Mouse (Mus musculus) MEL (cell line): ENCODE measurements around the gene Gm10309. TPM values are rescaled to one million over a fixed set of nuclear protein-coding genes. Genes with fewer than 3 reads are reported as not detected.

ENCODE experiments used
- DNase-seq: peaks from one replicate; pipeline ENCODE4 v3.0.0; 2011; ENCODE audit warnings: low read depth, low spot score
- H3K27ac ChIP-seq: 2 replicates; pipeline ENCODE4 v1.5.1; 2012; ENCODE audit warnings: low read depth, mild to moderate bottlenecking, control low read depth, low read length, moderate library complexity; ENCODE audit not compliant: control insufficient read depth
- H3K27me3 ChIP-seq, 2 experiments: fragments of 150-350 bp in 1 of 2; sonication (generic) in 1 of 2; 2 replicates each; pipeline ENCODE4 v1.6.1; 2012; ENCODE audit warnings: low read length in 2 of 2, mild to moderate bottlenecking in 2 of 2, improper control_type of control experiment in 1 of 2, moderate library complexity in 1 of 2; ENCODE audit not compliant: insufficient read depth in 2 of 2, control insufficient read depth in 1 of 2
- H3K36me3 ChIP-seq, 2 experiments: 2 replicates each; pipeline ENCODE4 v1.6.1; 2012 to 2014; ENCODE audit warnings: low read length in 2 of 2, improper control_type of control experiment in 1 of 2, inconsistent platforms in 1 of 2, mild to moderate bottlenecking in 1 of 2; ENCODE audit not compliant: insufficient read depth in 2 of 2, control insufficient read depth in 1 of 2
- H3K4me1 ChIP-seq, 2 experiments: fragments of 150-350 bp in 1 of 2; sonication (generic) in 1 of 2; 2 replicates each; pipeline ENCODE4 v1.6.1; 2012; ENCODE audit warnings: low read length in 2 of 2, improper control_type of control experiment in 1 of 2, mild to moderate bottlenecking in 1 of 2; ENCODE audit not compliant: insufficient read depth in 2 of 2, control insufficient read depth in 1 of 2
- H3K4me3 ChIP-seq, 2 experiments: fragments of 150-350 bp in 1 of 2; sonication (generic) in 1 of 2; 2 replicates each; pipeline ENCODE4 v1.5.1; 2012; ENCODE audit warnings: low read depth in 2 of 2, low read length in 2 of 2, mild to moderate bottlenecking in 2 of 2, moderate library complexity in 2 of 2, control low read depth in 1 of 2, improper control_type of control experiment in 1 of 2; ENCODE audit not compliant: control insufficient read depth in 1 of 2, insufficient read depth in 1 of 2
- H3K79me2 ChIP-seq: 2 replicates; pipeline ENCODE4 v1.6.1; 2012; ENCODE audit warnings: mild to moderate bottlenecking, low read length, moderate library complexity; ENCODE audit not compliant: control insufficient read depth, poor library complexity, insufficient read depth
- H3K9ac ChIP-seq: 2 replicates; pipeline ENCODE4 v1.6.1; 2012; ENCODE audit warnings: low read depth, mild to moderate bottlenecking, control low read depth, low read length, moderate library complexity; ENCODE audit not compliant: control insufficient read depth, poor library complexity, severe bottlenecking
- H3K9me3 ChIP-seq: fragments of 150-350 bp; sonication (generic); replicated peaks from 2 replicates; pipeline ENCODE4 v1.6.1; 2012; ENCODE audit warnings: mild to moderate bottlenecking, low read length, improper control_type of control experiment, moderate library complexity; ENCODE audit not compliant: insufficient read depth
- BHLHE40 ChIP-seq: IDR thresholded peaks from 2 replicates; pipeline ENCODE4 v1.6.1; 2012; ENCODE audit warnings: low read depth, mild to moderate bottlenecking, inconsistent platforms, low read length, improper control_type of control experiment, borderline replicate concordance
- CHD1 ChIP-seq: IDR thresholded peaks from 2 replicates; pipeline ENCODE4 v1.6.1; 2012; ENCODE audit warnings: low read depth, mild to moderate bottlenecking, inconsistent platforms, low read length, improper control_type of control experiment
- GABPA ChIP-seq: IDR thresholded peaks from 2 replicates; pipeline ENCODE4 v1.6.1; 2012; ENCODE audit warnings: low read depth, mild to moderate bottlenecking, inconsistent platforms, low read length, improper control_type of control experiment, moderate library complexity
- JUND ChIP-seq: IDR thresholded peaks from 2 replicates; pipeline ENCODE4 v1.6.1; 2011; ENCODE audit warnings: low read depth, mild to moderate bottlenecking, improper control_type of control experiment, low read length
- KAT2A ChIP-seq: conservative IDR thresholded peaks from 2 replicates; pipeline ENCODE4 v1.6.1; 2012; ENCODE audit warnings: low read depth, low read length, improper control_type of control experiment, inconsistent platforms
- MAFK ChIP-seq: IDR thresholded peaks from 2 replicates; pipeline ENCODE4 v1.6.1; 2011; ENCODE audit warnings: low read depth, mild to moderate bottlenecking, low read length, improper control_type of control experiment, borderline replicate concordance
- MAZ ChIP-seq: IDR thresholded peaks from 2 replicates; pipeline ENCODE4 v1.6.1; 2012; ENCODE audit warnings: low read depth, mild to moderate bottlenecking, inconsistent platforms, low read length, improper control_type of control experiment
- MEF2A ChIP-seq: IDR thresholded peaks from 2 replicates; pipeline ENCODE4 v1.6.1; 2014; ENCODE audit warnings: low read depth, mild to moderate bottlenecking, inconsistent platforms, low read length, improper control_type of control experiment; ENCODE audit not compliant: poor library complexity, insufficient replicate concordance, severe bottlenecking; ENCODE audit errors: extremely low read depth
- MYB ChIP-seq: IDR thresholded peaks from 2 replicates; pipeline ENCODE4 v1.6.1; 2011; ENCODE audit warnings: mild to moderate bottlenecking, low read depth, low read length, improper control_type of control experiment
- NELFE ChIP-seq: IDR thresholded peaks from 2 replicates; pipeline ENCODE4 v1.6.1; 2011; ENCODE audit warnings: low read depth, low read length, improper control_type of control experiment
- NRF1 ChIP-seq: IDR thresholded peaks from 2 replicates; pipeline ENCODE4 v1.6.1; 2014; ENCODE audit warnings: low read depth, mild to moderate bottlenecking, inconsistent platforms, low read length, improper control_type of control experiment, moderate library complexity; ENCODE audit not compliant: poor library complexity, insufficient read depth, severe bottlenecking
- RAD21 ChIP-seq: IDR thresholded peaks from 2 replicates; pipeline ENCODE4 v1.6.1; 2011; ENCODE audit warnings: mild to moderate bottlenecking, low read depth, low read length, improper control_type of control experiment
- RCOR1 ChIP-seq: IDR thresholded peaks from 2 replicates; pipeline ENCODE4 v1.6.1; 2012; ENCODE audit warnings: low read depth, mild to moderate bottlenecking, inconsistent platforms, low read length, improper control_type of control experiment
- SMC3 ChIP-seq: IDR thresholded peaks from 2 replicates; pipeline ENCODE4 v1.6.1; 2011; ENCODE audit warnings: low read depth, low read length, improper control_type of control experiment
- UBTF ChIP-seq: IDR thresholded peaks from 2 replicates; pipeline ENCODE4 v1.6.1; 2012; ENCODE audit warnings: low read depth, mild to moderate bottlenecking, inconsistent platforms, low read length, improper control_type of control experiment, moderate library complexity, borderline replicate concordance; ENCODE audit not compliant: insufficient read depth
- USF2 ChIP-seq, 2 experiments: IDR thresholded peaks; 2 replicates each; pipeline ENCODE4 v1.6.1; 2011 to 2012; ENCODE audit warnings: improper control_type of control experiment in 2 of 2, low read length in 2 of 2, borderline replicate concordance in 1 of 2, inconsistent platforms in 1 of 2, low read depth in 1 of 2, mild to moderate bottlenecking in 1 of 2; ENCODE audit not compliant: insufficient read depth in 1 of 2
- ZKSCAN1 ChIP-seq: IDR thresholded peaks from 2 replicates; pipeline ENCODE4 v1.6.1; 2012; ENCODE audit warnings: low read depth, mild to moderate bottlenecking, inconsistent platforms, low read length, improper control_type of control experiment, moderate library complexity
- ZMIZ1 ChIP-seq: IDR thresholded peaks from 2 replicates; pipeline ENCODE4 v1.6.1; 2012; ENCODE audit warnings: low read depth, mild to moderate bottlenecking, inconsistent platforms, low read length, improper control_type of control experiment, moderate library complexity
- ZNF384 ChIP-seq: IDR thresholded peaks from 2 replicates; pipeline ENCODE4 v1.6.1; 2012; ENCODE audit warnings: low read depth, mild to moderate bottlenecking, inconsistent platforms, low read length, improper control_type of control experiment
- polyA plus RNA-seq, 2 experiments: library from polyadenylated mRNA; stranded (reverse) in 1 of 2; unstranded in 1 of 2; fragments of >175 nt in 1 of 2; fragments of >200 nt in 1 of 2; gene quantifications; 2 replicates each; pipeline versions ENCODE4 v1.2.1 to v1.2.4; 2012; ENCODE audit warnings: low replicate concordance in 2 of 2, low read depth in 1 of 2; ENCODE audit not compliant: insufficient read length in 2 of 2, insufficient read depth in 1 of 2, missing spikeins in 1 of 2
- total RNA-seq: library from RNA; depleted of rRNA; stranded (reverse); fragments of 300-350 nt; gene quantifications from 2 replicates; pipeline ENCODE4 v1.2.3, GENCODE M21; 2012

Gm10309 gene
- total and polyA plus RNA-seq, 3 experiments, result 0.06 TPM; not detected in 2

DNA sequence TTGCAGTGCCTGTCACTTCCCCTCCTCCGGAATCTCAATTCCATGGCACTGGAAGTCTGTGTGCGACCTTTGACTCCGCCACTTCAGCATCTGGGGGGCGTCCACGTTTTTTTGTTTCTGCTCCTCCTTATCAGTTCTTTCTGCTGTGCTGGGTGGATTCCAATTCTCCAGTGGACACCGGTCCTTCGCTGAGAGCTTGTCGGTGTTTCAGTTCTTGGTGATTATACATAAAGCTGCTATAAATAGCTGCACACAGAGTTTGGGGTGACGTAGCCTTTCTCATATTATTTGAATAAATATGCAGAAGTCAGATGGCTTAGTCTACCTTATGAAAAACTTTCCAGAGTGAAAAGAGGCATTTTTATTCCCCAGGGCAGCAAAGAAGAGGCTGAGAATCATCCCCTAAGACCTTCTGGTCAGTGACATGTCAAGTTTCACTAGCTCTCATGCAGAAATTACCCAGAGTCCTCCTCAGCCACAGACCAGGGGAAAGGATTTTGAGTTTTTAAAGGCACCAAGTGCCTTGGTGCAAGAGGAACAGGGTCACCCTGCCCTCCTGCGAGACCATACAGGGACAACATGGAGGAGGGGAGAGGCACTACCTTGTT lies 37.6 kb downstream of the Gm10309 start:
- Histone ChIP-seq H3K4me1 (no peaks in the 10 kb centered on the region; a peak in 1 of 4 replicates), H3K4me3 (no peak overlapping the region), H3K9me3 (no peaks in the 10 kb centered on the region), H3K27me3 (no peaks in the 10 kb centered on the region), H3K36me3 (no peaks in the 10 kb centered on the region), H3K79me2 (no peaks in the 10 kb centered on the region), H3K27ac (no peak overlapping the region), H3K9ac (no peak overlapping the region)
- DNase-seq, result no peak
- TF ChIP-seq MEF2A (no peak), RCOR1 (no peak), KAT2A (no peak), MYB (no peak), ZMIZ1 (no peak)

DNA sequence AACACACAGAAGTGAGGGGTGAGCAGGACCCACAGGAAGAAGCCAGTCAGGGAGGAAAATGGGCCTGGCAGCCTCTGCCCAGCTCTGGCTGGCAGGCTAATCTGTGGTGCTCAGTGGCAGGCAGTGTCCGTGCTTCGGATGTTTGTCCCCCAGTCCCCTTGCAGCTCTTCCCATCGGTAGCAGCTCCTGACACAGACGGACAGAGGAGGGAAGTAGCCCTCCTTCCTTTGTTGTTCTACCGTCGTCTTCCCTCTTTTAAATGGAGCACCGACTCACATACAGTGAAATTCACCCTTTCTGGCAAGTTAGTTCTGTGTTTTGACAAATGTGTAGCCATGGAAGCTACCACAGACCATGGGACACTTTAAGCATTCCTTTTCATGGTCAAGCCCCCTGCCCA lies 38.2 kb downstream of the Gm10309 start:
- no peaks in the 10 kb centered on the region for H3K9me3 ChIP-seq
- no peak overlapping the region for H3K4me3 ChIP-seq
- H3K27ac ChIP-seq, result no peak overlapping the region
- DNase-seq, result no peak
- no peaks in the 10 kb centered on the region for H3K79me2 ChIP-seq
- H3K9ac ChIP-seq, result no peak overlapping the region
- H3K27me3 ChIP-seq, result no peaks in the 10 kb centered on the region
- no peaks in the 10 kb centered on the region; a peak in 1 of 4 replicates for H3K4me1 ChIP-seq
- H3K36me3 ChIP-seq, result no peaks in the 10 kb centered on the region
- TF ChIP-seq MYB (no peak), GABPA (no peak), MAFK (no peak), MEF2A (no peak), USF2 (IDR thresholded peaks at IDR 0.05; ENCODE audit: borderline replicate concordance in 1 of 2, insufficient read depth in 1 of 2, low read depth in 1 of 2, low read length in 2 of 2) (no peak), RCOR1 (no peak), NRF1 (no peak), JUND (no peak), NELFE (no peak), SMC3 (no peak)
- TF ChIP-seq, all 39 proteins: peak for 0

DNA sequence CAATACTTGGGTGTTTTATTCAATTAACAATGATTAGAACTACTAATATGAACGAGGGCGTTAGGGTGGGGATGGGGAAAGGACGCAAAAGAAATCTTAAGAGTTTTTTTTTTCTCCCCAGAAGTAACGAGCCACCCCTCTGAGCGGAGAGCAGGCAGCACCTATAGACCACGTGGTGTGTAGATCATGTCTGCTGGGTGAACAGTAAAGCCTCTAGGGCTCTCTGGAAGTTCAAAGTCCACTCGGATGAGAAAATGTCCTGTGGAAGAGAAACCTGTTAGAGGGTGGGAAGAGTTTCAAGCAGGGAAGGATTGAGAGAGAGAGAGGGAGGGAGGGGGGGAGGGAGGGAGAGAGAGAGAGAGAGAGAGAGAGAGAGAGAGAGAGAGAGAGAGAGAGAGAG lies 38.6 kb downstream of the Gm10309 start:
- TF ChIP-seq RAD21 (no peak), ZKSCAN1 (no peak), JUND (no peak), ZNF384 (no peak), CHD1 (no peak), UBTF (no peak), BHLHE40 (no peak), GABPA (no peak), NELFE (no peak), MAZ (no peak), NRF1 (no peak)
- Histone ChIP-seq H3K4me3 (no peak overlapping the region), H3K79me2 (no peaks in the 10 kb centered on the region), H3K4me1 (no peaks in the 10 kb centered on the region; a peak in 1 of 4 replicates), H3K27ac (no peak overlapping the region), H3K9me3 (no peaks in the 10 kb centered on the region), H3K27me3 (no peaks in the 10 kb centered on the region), H3K9ac (no peak overlapping the region), H3K36me3 (no peaks in the 10 kb centered on the region)
- no peak for DNase-seq
